Mouse (Mus musculus) spleen, adult 2 months (tissue): ENCODE measurements around the gene Slc25a23.

Experiments
- CTCF ChIP-seq: fragments of 200-500 bp; IDR thresholded peaks from 2 replicates; pipeline ENCODE4 v1.5.1; 2011; ENCODE audit warnings: mild to moderate bottlenecking, inconsistent platforms; ENCODE audit not compliant: insufficient read depth, insufficient read length, insufficient replicate concordance; ENCODE audit errors: extremely low read depth
- POLR2A ChIP-seq: fragments of 200-500 bp; IDR thresholded peaks from 2 replicates; pipeline ENCODE4 v1.6.1; 2011; ENCODE audit warnings: low read depth, low read length, inconsistent platforms

DNA sequence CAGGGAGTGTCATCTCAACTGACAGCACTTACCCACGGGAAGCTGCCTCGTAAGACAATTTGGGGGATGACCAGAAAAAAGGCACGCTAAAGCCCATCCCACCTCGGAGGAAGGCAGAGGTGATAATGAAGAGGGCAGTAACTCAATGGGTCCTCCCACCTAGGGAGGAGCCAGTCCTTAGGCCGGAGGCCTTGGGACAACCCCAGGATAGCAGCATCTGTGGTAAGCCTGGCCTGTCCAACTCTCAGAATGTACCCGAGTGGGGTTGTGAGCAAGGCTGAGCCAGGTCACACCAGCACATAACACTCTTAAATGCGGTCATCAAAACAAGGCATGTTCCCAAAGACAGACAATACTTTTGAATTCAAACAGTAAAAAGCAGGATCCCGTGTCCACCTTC lies 30.0 kb downstream of the Slc25a23 start:
- no peak for TF ChIP-seq CTCF
- TF ChIP-seq POLR2A = no peak
